Mouse (Mus musculus) hindbrain, embryonic 12.5 days (tissue): ENCODE measurements at regions not wholly inside any gene's neighbourhood (a gene's known extent, or its start where the extent isn't known, plus 50 kb on each side); places are given as distances from the start of the nearest gene placed in this dataset.

Experiments used
- ATAC-seq: fragments of 200-750 bp; cut with Nextera tagmentation; 2 replicates; pipeline ENCODE4 v1.8.0; 2017; ENCODE audit warnings: moderate TSS enrichment; ENCODE audit not compliant: low FRiP score
- H3K27ac ChIP-seq: fragments of 300-500 bp; sonication (generic); 2 replicates; pipeline ENCODE4 v1.5.1; 2016; ENCODE audit warnings: mild to moderate bottlenecking
- H3K27me3 ChIP-seq: fragments of 300-500 bp; sonication (generic); 2 replicates; pipeline ENCODE4 v1.6.1; 2016; ENCODE audit warnings: mild to moderate bottlenecking
- H3K36me3 ChIP-seq: fragments of 300-500 bp; sonication (generic); 2 replicates; pipeline ENCODE4 v1.6.1; 2016; ENCODE audit warnings: mild to moderate bottlenecking
- H3K4me1 ChIP-seq: fragments of 300-500 bp; sonication (generic); 2 replicates; pipeline ENCODE4 v1.6.1; 2016
- H3K4me2 ChIP-seq: fragments of 300-500 bp; sonication (generic); replicated peaks from 2 replicates; pipeline ENCODE4 v1.6.1; 2016; ENCODE audit warnings: mild to moderate bottlenecking
- H3K4me3 ChIP-seq: fragments of 300-500 bp; sonication (generic); 2 replicates; pipeline ENCODE4 v1.5.1; 2016; ENCODE audit warnings: mild to moderate bottlenecking
- H3K9ac ChIP-seq: fragments of 300-500 bp; sonication (generic); 2 replicates; pipeline ENCODE4 v1.6.1; 2016; ENCODE audit warnings: mild to moderate bottlenecking, moderate library complexity
- H3K9me3 ChIP-seq: fragments of 300-500 bp; sonication (generic); replicated peaks from 2 replicates; pipeline ENCODE4 v1.6.1; 2016; ENCODE audit warnings: mild to moderate bottlenecking
- WGBS: fragments of 180-500 bp; shearing (Covaris S2); methylation state at CpG from one replicate; pipeline ENCODE4 v1.1.7; 2016; 5-methylcytosine and 5-hydroxymethylcytosine counted together

- H3K27ac ChIP-seq: no peak overlapping the region
- no peak for ATAC-seq
- no peak overlapping the region for H3K9ac ChIP-seq
- H3K4me3 ChIP-seq: no peak overlapping the region
- H3K9me3 ChIP-seq: no peaks in the 10 kb centered on the region
- no peak overlapping the region for H3K4me2 ChIP-seq
- no peaks in the 10 kb centered on the region for H3K27me3 ChIP-seq
- WGBS: 87% methylated on average over 2 of the region's 2 CpGs
- H3K36me3 ChIP-seq: no peaks in the 10 kb centered on the region
- no peaks in the 10 kb centered on the region for H3K4me1 ChIP-seq
These were observed 120.3 kb downstream of the Ube2e3 start for GRCm38 (mm10) chr2:78988224-78988623.

- no peaks in the 10 kb centered on the region for H3K27me3 ChIP-seq
- ATAC-seq: no peak
- no peak overlapping the region for H3K9ac ChIP-seq
These were observed 127.1 kb downstream of the Ube2e3 start for GRCm38 (mm10) chr2:78994800-78995555.

GRCm38 (mm10) chr2:78998637-78999036 lies 130.7 kb downstream of the Ube2e3 start:
- no peaks in the 10 kb centered on the region for H3K27me3 ChIP-seq
- no peak for ATAC-seq
- no peak overlapping the region for H3K4me3 ChIP-seq
- no peak overlapping the region for H3K9ac ChIP-seq
- H3K4me2 ChIP-seq: no peak overlapping the region
- no peak overlapping the region for H3K27ac ChIP-seq
- H3K4me1 ChIP-seq: no peaks in the 10 kb centered on the region
- WGBS: 96% methylated on average over 8 of the region's 8 CpGs
- H3K9me3 ChIP-seq: no peaks in the 10 kb centered on the region
- H3K36me3 ChIP-seq: no peaks in the 10 kb centered on the region

More at GRCm38 (mm10) chr2:78994800-78995555, 127.1 kb downstream of the Ube2e3 start:
- no peaks in the 10 kb centered on the region for H3K36me3 ChIP-seq
- no peak overlapping the region for H3K4me2 ChIP-seq
- H3K27ac ChIP-seq: no peak overlapping the region
- H3K4me1 ChIP-seq: no peaks in the 10 kb centered on the region
- H3K4me3 ChIP-seq: no peak overlapping the region
- 82% methylated on average over 3 of the region's 3 CpGs for WGBS
- H3K9me3 ChIP-seq: no peaks in the 10 kb centered on the region

- no peak for ATAC-seq
- Histone ChIP-seq H3K4me1 (no peaks in the 10 kb centered on the region), H3K27ac (no peak overlapping the region)
These were observed 131.5 kb downstream of the Ube2e3 start for GRCm38 (mm10) chr2:78999410-78999809.

GRCm38 (mm10) chr2:79004862-79005261 lies 136.9 kb downstream of the Ube2e3 start:
- Histone ChIP-seq H3K36me3 (no peaks in the 10 kb centered on the region), H3K27me3 (no peaks in the 10 kb centered on the region), H3K4me1 (no peaks in the 10 kb centered on the region), H3K27ac (no peak overlapping the region), H3K4me3 (no peak overlapping the region), H3K4me2 (no peak overlapping the region), H3K9me3 (no peaks in the 10 kb centered on the region), H3K9ac (no peak overlapping the region)
- no peak for ATAC-seq
- WGBS: 72% methylated on average over 1 of the region's 1 CpGs

More at GRCm38 (mm10) chr2:78999410-78999809, 131.5 kb downstream of the Ube2e3 start:
- Histone ChIP-seq H3K4me3 (no peak overlapping the region), H3K4me2 (no peak overlapping the region), H3K9me3 (no peaks in the 10 kb centered on the region), H3K36me3 (no peaks in the 10 kb centered on the region), H3K9ac (no peak overlapping the region), H3K27me3 (no peaks in the 10 kb centered on the region)
- 88% methylated on average over 4 of the region's 4 CpGs for WGBS

- H3K4me2 ChIP-seq: no peak overlapping the region
- H3K4me3 ChIP-seq: no peak overlapping the region
- no peak overlapping the region for H3K9ac ChIP-seq
- no peak overlapping the region for H3K27ac ChIP-seq
- no peak for ATAC-seq
- no peaks in the 10 kb centered on the region for H3K9me3 ChIP-seq
- WGBS: 92% methylated on average over 3 of the region's 3 CpGs
- no peaks in the 10 kb centered on the region for H3K4me1 ChIP-seq
- no peaks in the 10 kb centered on the region for H3K27me3 ChIP-seq
- no peaks in the 10 kb centered on the region for H3K36me3 ChIP-seq
These were observed 140.7 kb downstream of the Ube2e3 start for GRCm38 (mm10) chr2:79008642-79009041.

GRCm38 (mm10) chr2:79009791-79010190 lies 141.9 kb downstream of the Ube2e3 start:
- ATAC-seq: no peak
- no peaks in the 10 kb centered on the region for H3K36me3 ChIP-seq
- H3K27me3 ChIP-seq: no peaks in the 10 kb centered on the region
- no peaks in the 10 kb centered on the region for H3K9me3 ChIP-seq
- no peaks in the 10 kb centered on the region for H3K4me1 ChIP-seq
- H3K4me3 ChIP-seq: no peak overlapping the region
- WGBS: 49% methylated on average over 2 of the region's 2 CpGs
- no peak overlapping the region for H3K4me2 ChIP-seq
- H3K27ac ChIP-seq: no peak overlapping the region
- H3K9ac ChIP-seq: no peak overlapping the region

- no peaks in the 10 kb centered on the region for H3K4me1 ChIP-seq
- no peak overlapping the region for H3K27ac ChIP-seq
- H3K9ac ChIP-seq: no peak overlapping the region
- WGBS: 85% methylated on average over 2 of the region's 2 CpGs
- H3K27me3 ChIP-seq: no peaks in the 10 kb centered on the region
- ATAC-seq: no peak
- no peak overlapping the region for H3K4me3 ChIP-seq
- no peaks in the 10 kb centered on the region for H3K36me3 ChIP-seq
- no peak overlapping the region for H3K4me2 ChIP-seq
- no peaks in the 10 kb centered on the region for H3K9me3 ChIP-seq
These were observed 142.3 kb downstream of the Ube2e3 start for GRCm38 (mm10) chr2:79010273-79010672.

GRCm38 (mm10) chr2:79018732-79019423 lies 151.0 kb downstream of the Ube2e3 start:
- H3K4me1 ChIP-seq: no peaks in the 10 kb centered on the region
- no peak overlapping the region for H3K4me3 ChIP-seq
- no peak overlapping the region for H3K9ac ChIP-seq
- no peak for ATAC-seq
- H3K36me3 ChIP-seq: no peaks in the 10 kb centered on the region
- 72% methylated on average over 4 of the region's 4 CpGs for WGBS
- H3K4me2 ChIP-seq: no peak overlapping the region
- no peaks in the 10 kb centered on the region for H3K27me3 ChIP-seq
- H3K9me3 ChIP-seq: no peaks in the 10 kb centered on the region
- H3K27ac ChIP-seq: no peak overlapping the region

GRCm38 (mm10) chr2:79022954-79023353 lies 155.0 kb downstream of the Ube2e3 start:
- Histone ChIP-seq H3K27ac (no peak overlapping the region), H3K4me2 (no peak overlapping the region), H3K27me3 (no peaks in the 10 kb centered on the region), H3K4me1 (no peaks in the 10 kb centered on the region), H3K36me3 (no peaks in the 10 kb centered on the region), H3K4me3 (no peak overlapping the region), H3K9me3 (no peaks in the 10 kb centered on the region), H3K9ac (no peak overlapping the region)
- no peak for ATAC-seq
- WGBS: 90% methylated on average over 2 of the region's 2 CpGs

- 90% methylated on average over 4 of the region's 4 CpGs for WGBS
- H3K4me2 ChIP-seq: no peak overlapping the region
- no peak for ATAC-seq
These were observed 157.8 kb downstream of the Ube2e3 start for GRCm38 (mm10) chr2:79025678-79026077.

GRCm38 (mm10) chr2:79030990-79031389 lies 163.1 kb downstream of the Ube2e3 start:
- Histone ChIP-seq H3K4me2 (no peak overlapping the region), H3K4me3 (no peak overlapping the region), H3K36me3 (no peaks in the 10 kb centered on the region), H3K4me1 (no peaks in the 10 kb centered on the region), H3K9ac (no peak overlapping the region), H3K27me3 (no peaks in the 10 kb centered on the region), H3K9me3 (no peaks in the 10 kb centered on the region), H3K27ac (no peak overlapping the region)
- 57% methylated on average over 1 of the region's 1 CpGs for WGBS
- no peak for ATAC-seq

More at GRCm38 (mm10) chr2:79025678-79026077, 157.8 kb downstream of the Ube2e3 start:
- Histone ChIP-seq H3K27me3 (no peaks in the 10 kb centered on the region), H3K4me3 (no peak overlapping the region), H3K27ac (no peak overlapping the region), H3K9ac (no peak overlapping the region), H3K9me3 (no peaks in the 10 kb centered on the region), H3K4me1 (no peaks in the 10 kb centered on the region), H3K36me3 (no peaks in the 10 kb centered on the region)

GRCm38 (mm10) chr2:79036296-79036695 lies 168.4 kb downstream of the Ube2e3 start:
- ATAC-seq: no peak

More at GRCm38 (mm10) chr2:79036296-79036695, 168.4 kb downstream of the Ube2e3 start:
- peaks cover 9% of the 10 kb centered on the region for H3K4me1 ChIP-seq
- no peak overlapping the region for H3K4me3 ChIP-seq
- WGBS: 87% methylated on average over 2 of the region's 2 CpGs
- H3K4me2 ChIP-seq: no peak overlapping the region
- H3K36me3 ChIP-seq: no peaks in the 10 kb centered on the region
- no peaks in the 10 kb centered on the region for H3K27me3 ChIP-seq
- no peaks in the 10 kb centered on the region for H3K9me3 ChIP-seq
- H3K27ac ChIP-seq: no peak overlapping the region
- H3K9ac ChIP-seq: no peak overlapping the region
